Mouse (Mus musculus) midbrain, embryonic 15.5 days (tissue): Measurements from ENCODE around the gene Eps15. TPM values are rescaled to one million over a fixed set of nuclear protein-coding genes. Genes with fewer than 3 reads are reported as not detected.

Experiments
- ATAC-seq: fragments of 200-750 bp; cut with Nextera tagmentation; replicated peaks from 2 replicates; pipeline ENCODE4 v1.8.0; 2017; ENCODE audit warnings: moderate TSS enrichment
- H3K27ac ChIP-seq: fragments of 300-500 bp; sonication (generic); 2 replicates; pipeline ENCODE4 v1.5.1; 2015; ENCODE audit warnings: mild to moderate bottlenecking, inconsistent platforms
- H3K27me3 ChIP-seq: fragments of 300-500 bp; sonication (generic); replicated peaks from 2 replicates; pipeline ENCODE4 v1.6.1; 2015; ENCODE audit warnings: inconsistent platforms
- H3K36me3 ChIP-seq: fragments of 300-500 bp; sonication (generic); replicated peaks from 2 replicates; pipeline ENCODE4 v1.6.1; 2015; ENCODE audit warnings: inconsistent platforms
- H3K4me1 ChIP-seq: fragments of 300-500 bp; sonication (generic); 2 replicates; pipeline ENCODE4 v1.6.1; 2015; ENCODE audit warnings: inconsistent platforms
- H3K4me2 ChIP-seq: fragments of 300-500 bp; sonication (generic); 2 replicates; pipeline ENCODE4 v1.6.1; 2015; ENCODE audit warnings: inconsistent platforms, mild to moderate bottlenecking, moderate library complexity
- H3K4me3 ChIP-seq: fragments of 300-500 bp; sonication (generic); 2 replicates; pipeline ENCODE4 v1.5.1; 2015; ENCODE audit warnings: mild to moderate bottlenecking, inconsistent platforms
- H3K9ac ChIP-seq: fragments of 300-500 bp; sonication (generic); 2 replicates; pipeline ENCODE4 v1.6.1; 2015; ENCODE audit warnings: mild to moderate bottlenecking, inconsistent platforms
- H3K9me3 ChIP-seq: fragments of 300-500 bp; sonication (generic); 2 replicates; pipeline ENCODE4 v1.6.1; 2016; ENCODE audit warnings: inconsistent platforms
- WGBS: fragments of 180-500 bp; shearing (Covaris S2); methylation state at CpG from one replicate; pipeline ENCODE4 v1.1.7; 2015; ENCODE audit warnings: mixed read lengths; 5-methylcytosine and 5-hydroxymethylcytosine counted together
- polyA plus RNA-seq: library from polyadenylated mRNA; unstranded; fragments of >200 nt; fragmentation: Nextera tagmentation; extraction: Ambion mirVana; gene quantifications from 2 replicates; pipeline ENCODE4 v1.2.1, GENCODE M21; 2015

Gene Eps15
- polyA plus RNA-seq, 1 experiment from 2014 or later: 61.0 TPM

- Histone ChIP-seq H3K36me3 (no peaks in the 10 kb centered on the region), H3K4me1 (no peaks in the 10 kb centered on the region), H3K4me2 (no peak overlapping the region), H3K9me3 (no peaks in the 10 kb centered on the region), H3K27me3 (no peaks in the 10 kb centered on the region), H3K27ac (no peak overlapping the region), H3K9ac (no peak overlapping the region), H3K4me3 (no peak overlapping the region)
- no peak for ATAC-seq
- 83% methylated on average over 11 of the region's 11 CpGs for WGBS
Measured at GRCm38 (mm10) chr4:109253664-109254151, 26.4 kb upstream of the Eps15 start.

GRCm38 (mm10) chr4:109254511-109254910 is 25.6 kb upstream of the Eps15 start:
- Histone ChIP-seq H3K4me3 (no peak overlapping the region), H3K27ac (no peak overlapping the region), H3K4me1 (no peaks in the 10 kb centered on the region), H3K27me3 (no peaks in the 10 kb centered on the region), H3K9me3 (no peaks in the 10 kb centered on the region), H3K9ac (no peak overlapping the region), H3K4me2 (no peak overlapping the region), H3K36me3 (no peaks in the 10 kb centered on the region)
- ATAC-seq: no peak
- WGBS: 79% methylated on average over 5 of the region's 5 CpGs

- Histone ChIP-seq H3K36me3 (no peaks in the 10 kb centered on the region), H3K9ac (no peak overlapping the region), H3K27ac (no peak overlapping the region), H3K4me3 (no peak overlapping the region), H3K4me1 (no peaks in the 10 kb centered on the region), H3K27me3 (no peaks in the 10 kb centered on the region), H3K9me3 (no peaks in the 10 kb centered on the region), H3K4me2 (no peak overlapping the region)
- 91% methylated on average over 2 of the region's 2 CpGs for WGBS
- no peak for ATAC-seq
Measured at GRCm38 (mm10) chr4:109255321-109255720, 24.7 kb upstream of the Eps15 start.

- H3K9me3 ChIP-seq: no peaks in the 10 kb centered on the region
- no peak for ATAC-seq
- H3K4me2 ChIP-seq: no peak overlapping the region
- H3K27me3 ChIP-seq: no peaks in the 10 kb centered on the region
- WGBS: 84% methylated on average over 11 of the region's 11 CpGs
- no peak overlapping the region for H3K4me3 ChIP-seq
- H3K9ac ChIP-seq: no peak overlapping the region
- no peaks in the 10 kb centered on the region for H3K4me1 ChIP-seq
- H3K36me3 ChIP-seq: no peaks in the 10 kb centered on the region
- H3K27ac ChIP-seq: no peak overlapping the region
Measured at GRCm38 (mm10) chr4:109255727-109256417, 24.2 kb upstream of the Eps15 start.

GRCm38 (mm10) chr4:109256791-109257190 is 23.3 kb upstream of the Eps15 start:
- H3K4me2 ChIP-seq: no peak overlapping the region
- 80% methylated on average over 6 of the region's 6 CpGs for WGBS

GRCm38 (mm10) chr4:109257639-109258038 is 22.4 kb upstream of the Eps15 start:
- Histone ChIP-seq H3K4me1 (no peaks in the 10 kb centered on the region), H3K27me3 (no peaks in the 10 kb centered on the region), H3K4me3 (no peak overlapping the region), H3K36me3 (no peaks in the 10 kb centered on the region), H3K27ac (no peak overlapping the region), H3K9me3 (no peaks in the 10 kb centered on the region), H3K9ac (no peak overlapping the region), H3K4me2 (no peak overlapping the region)
- no peak for ATAC-seq

More at GRCm38 (mm10) chr4:109256791-109257190, 23.3 kb upstream of the Eps15 start:
- no peaks in the 10 kb centered on the region for H3K36me3 ChIP-seq
- H3K4me1 ChIP-seq: no peaks in the 10 kb centered on the region
- no peaks in the 10 kb centered on the region for H3K9me3 ChIP-seq
- no peak overlapping the region for H3K9ac ChIP-seq
- ATAC-seq: no peak
- H3K27ac ChIP-seq: no peak overlapping the region
- H3K27me3 ChIP-seq: no peaks in the 10 kb centered on the region
- no peak overlapping the region for H3K4me3 ChIP-seq

GRCm38 (mm10) chr4:109262068-109262467 is 18.0 kb upstream of the Eps15 start:
- no peaks in the 10 kb centered on the region for H3K36me3 ChIP-seq
- H3K27me3 ChIP-seq: no peaks in the 10 kb centered on the region
- 70% methylated on average over 6 of the region's 6 CpGs for WGBS
- H3K4me1 ChIP-seq: no peaks in the 10 kb centered on the region
- no peak overlapping the region for H3K9ac ChIP-seq
- H3K27ac ChIP-seq: no peak overlapping the region
- no peak overlapping the region for H3K4me3 ChIP-seq
- H3K9me3 ChIP-seq: no peaks in the 10 kb centered on the region
- no peak overlapping the region for H3K4me2 ChIP-seq
- no peak for ATAC-seq

- H3K4me3 ChIP-seq: no peak overlapping the region
- no peaks in the 10 kb centered on the region for H3K36me3 ChIP-seq
- H3K4me2 ChIP-seq: no peak overlapping the region
- H3K9ac ChIP-seq: no peak overlapping the region
- no peak overlapping the region for H3K27ac ChIP-seq
- ATAC-seq: no peak
- H3K9me3 ChIP-seq: no peaks in the 10 kb centered on the region
- no peaks in the 10 kb centered on the region for H3K27me3 ChIP-seq
- no peaks in the 10 kb centered on the region for H3K4me1 ChIP-seq
- 92% methylated on average over 3 of the region's 3 CpGs for WGBS
Measured at GRCm38 (mm10) chr4:109266056-109266455, 14.0 kb upstream of the Eps15 start.

- no peaks in the 10 kb centered on the region for H3K36me3 ChIP-seq
- H3K27ac ChIP-seq: no peak overlapping the region
- H3K9me3 ChIP-seq: no peaks in the 10 kb centered on the region
- H3K4me2 ChIP-seq: no peak overlapping the region
- H3K27me3 ChIP-seq: no peaks in the 10 kb centered on the region
- H3K4me3 ChIP-seq: no peak overlapping the region
- 85% methylated on average over 2 of the region's 2 CpGs for WGBS
- H3K9ac ChIP-seq: no peak overlapping the region
- no peak for ATAC-seq
- H3K4me1 ChIP-seq: no peaks in the 10 kb centered on the region
Measured at GRCm38 (mm10) chr4:109266744-109267143, 13.3 kb upstream of the Eps15 start.

- WGBS: 88% methylated on average over 3 of the region's 3 CpGs
- no peak for ATAC-seq
- Histone ChIP-seq H3K4me3 (no peak overlapping the region), H3K9ac (no peak overlapping the region), H3K36me3 (no peaks in the 10 kb centered on the region), H3K27me3 (no peaks in the 10 kb centered on the region), H3K4me2 (no peak overlapping the region), H3K4me1 (no peaks in the 10 kb centered on the region), H3K27ac (no peak overlapping the region), H3K9me3 (no peaks in the 10 kb centered on the region)
Measured at GRCm38 (mm10) chr4:109267452-109267851, 12.6 kb upstream of the Eps15 start.

- Histone ChIP-seq H3K4me3 (no peak overlapping the region), H3K4me1 (no peaks in the 10 kb centered on the region), H3K9ac (no peak overlapping the region), H3K27me3 (no peaks in the 10 kb centered on the region), H3K27ac (no peak overlapping the region), H3K9me3 (no peaks in the 10 kb centered on the region), H3K36me3 (no peaks in the 10 kb centered on the region), H3K4me2 (no peak overlapping the region)
- no peak for ATAC-seq
- 89% methylated on average over 3 of the region's 3 CpGs for WGBS
Measured at GRCm38 (mm10) chr4:109268903-109269302, 11.2 kb upstream of the Eps15 start.

- Histone ChIP-seq H3K27me3 (no peaks in the 10 kb centered on the region), H3K27ac (no peak overlapping the region), H3K9me3 (no peaks in the 10 kb centered on the region), H3K4me1 (no peaks in the 10 kb centered on the region), H3K9ac (no peak overlapping the region), H3K4me2 (no peak overlapping the region), H3K36me3 (no peaks in the 10 kb centered on the region), H3K4me3 (no peak overlapping the region)
- no peak for ATAC-seq
- 93% methylated on average over 4 of the region's 4 CpGs for WGBS
Measured at GRCm38 (mm10) chr4:109271803-109272202, 8.3 kb upstream of the Eps15 start.

- no peak for ATAC-seq
- 91% methylated on average over 2 of the region's 2 CpGs for WGBS
- H3K4me1 ChIP-seq: no peaks in the 10 kb centered on the region
- H3K9me3 ChIP-seq: no peaks in the 10 kb centered on the region
- no peak overlapping the region for H3K4me2 ChIP-seq
- no peaks in the 10 kb centered on the region for H3K36me3 ChIP-seq
- H3K9ac ChIP-seq: no peak overlapping the region
- H3K4me3 ChIP-seq: no peak overlapping the region
- H3K27me3 ChIP-seq: no peaks in the 10 kb centered on the region
- H3K27ac ChIP-seq: no peak overlapping the region
Measured at GRCm38 (mm10) chr4:109273586-109274240, 6.4 kb upstream of the Eps15 start.
